In the genomic region with DNA sequence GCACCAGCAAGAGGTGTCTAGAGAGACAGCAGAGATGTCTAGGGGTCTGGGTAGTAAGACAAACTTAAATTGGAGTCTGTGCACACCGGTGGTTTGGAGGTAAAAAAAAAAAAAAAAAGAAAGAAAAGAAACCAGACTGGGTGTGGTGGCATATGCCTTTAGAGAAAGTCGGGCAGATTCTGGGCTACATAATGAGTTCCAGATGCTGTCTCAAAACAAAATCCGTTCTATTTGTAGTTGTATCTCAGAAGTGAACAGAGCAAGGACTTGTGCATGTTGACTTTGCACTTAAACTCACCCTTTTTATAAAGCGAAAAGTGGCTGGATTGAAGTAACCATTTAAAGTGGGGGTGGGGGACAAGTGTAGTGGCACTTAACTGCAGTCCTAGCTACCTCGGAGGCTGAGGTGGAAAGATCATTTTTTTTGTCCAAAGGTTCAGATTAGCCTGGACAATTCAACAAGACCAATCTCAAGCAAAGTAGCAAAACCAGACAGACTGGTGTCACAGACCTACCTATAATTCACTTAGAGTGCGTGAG, we compare ENCODE assay signal across 10 mouse cellular contexts. TPM values are rescaled to one million over a fixed set of nuclear protein-coding genes. Genes with fewer than 3 reads are reported as not detected.
DNase-seq lines count a peak whose midpoint lies in the region; ATAC-seq and TF ChIP-seq lines count a peak whose summit lies in the region.
"Had no signal": no experiment of that assay in that cellular context is flagged by ENCODE, and none has a peak within 500 bp of the region (broad histone marks: within the 10 kb centered on the region; RNA-seq: fewer than 3 reads in every experiment).

No protein-coding gene starts in this region.

- no peak overlapping the region for H3K4me2 ChIP-seq in kidney, embryonic 15.5 days
- H3K4me2 ChIP-seq in embryonic facial prominence, embryonic 12.5 days (replicated peaks) = peak overlapping the region; percentile 63; the same call in 1 of the 2 replicates
- H3K4me2 ChIP-seq in myocyte (ENCODE audit: low read depth) = peak overlapping the region; percentile 21

- H3K27me3 ChIP-seq in kidney, embryonic 15.5 days = no peaks in the 10 kb centered on the region
- no peaks in the 10 kb centered on the region for H3K27me3 ChIP-seq in embryonic facial prominence, embryonic 12.5 days
- H3K27me3 ChIP-seq in limb, embryonic 10.5 days (ENCODE audit: low read depth, poor library complexity, severe bottlenecking) = no peaks in the 10 kb centered on the region
- H3K27me3 ChIP-seq in myocyte (ENCODE audit: control insufficient read depth, insufficient read depth, insufficient read length) = no peaks in the 10 kb centered on the region
- H3K27me3 ChIP-seq: forebrain, embryonic 12.5 days; hindbrain, embryonic 15.5 days had no signal

- TF ChIP-seq POLR2A in myocyte (IDR thresholded peaks at IDR 0.05; ENCODE audit: insufficient read length, low read depth) = no peak

- H3K27ac ChIP-seq in kidney, embryonic 15.5 days = 0 out of 2 replicates have a peak overlapping the region, but pooled peaks have one; percentile 88
- H3K27ac ChIP-seq in embryonic facial prominence, embryonic 12.5 days = peak overlapping the region; percentile 67; the same call in 1 of the 2 replicates
- peak overlapping the region; percentile 30; the same call in 1 of the 2 replicates for H3K27ac ChIP-seq in limb, embryonic 10.5 days
- H3K27ac ChIP-seq: forebrain, embryonic 12.5 days; hindbrain, embryonic 15.5 days had no signal

- H3ac ChIP-seq in myocyte (ENCODE audit: control insufficient read depth, insufficient read length) = no peak overlapping the region

- peaks cover 7% of the 10 kb centered on the region for H3K36me3 ChIP-seq in kidney, embryonic 15.5 days
- peaks cover 3% of the 10 kb centered on the region; the same call in 1 of the 2 replicates for H3K36me3 ChIP-seq in embryonic facial prominence, embryonic 12.5 days
- H3K36me3 ChIP-seq in limb, embryonic 10.5 days = peaks cover 10% of the 10 kb centered on the region
- H3K36me3 ChIP-seq in myocyte (ENCODE audit: control insufficient read depth, insufficient read depth) = peaks cover 2% of the 10 kb centered on the region

- no peak for DNase-seq in kidney, postnatal 4 days
- DNase-seq in limb, embryonic 10.5 days (ENCODE audit: low spot score) = peak; percentile 28
- DNase-seq in left cerebral cortex, postnatal 10 days (ENCODE audit: extremely low spot score in 1 of 2, low spot score in 2 of 2) = no peak
- no peak for DNase-seq in natural killer cell, adult 2 months (ENCODE audit: low spot score in 2 of 2)
- DNase-seq in cerebellum, adult 8-10 months = no peak

- intact Hi-C loops in left cerebral cortex, postnatal 10 days (cut with DNase I) = no loop called here

- H3K4me1 ChIP-seq in kidney, embryonic 15.5 days = peaks cover 39% of the 10 kb centered on the region
- H3K4me1 ChIP-seq in embryonic facial prominence, embryonic 12.5 days = peaks cover 30% of the 10 kb centered on the region
- H3K4me1 ChIP-seq in limb, embryonic 10.5 days = peaks cover 45% of the 10 kb centered on the region

- H3K9me3 ChIP-seq in kidney, embryonic 15.5 days (replicated peaks) = no peaks in the 10 kb centered on the region
- no peaks in the 10 kb centered on the region for H3K9me3 ChIP-seq in embryonic facial prominence, embryonic 12.5 days
- no peaks in the 10 kb centered on the region for H3K9me3 ChIP-seq in limb, embryonic 10.5 days (replicated peaks)
- H3K9me3 ChIP-seq: forebrain, embryonic 12.5 days; hindbrain, embryonic 15.5 days had no signal

- no peak overlapping the region for H3K4me3 ChIP-seq in kidney, embryonic 15.5 days (replicated peaks)
- no peak overlapping the region for H3K4me3 ChIP-seq in embryonic facial prominence, embryonic 12.5 days
- no peak overlapping the region for H3K4me3 ChIP-seq in limb, embryonic 10.5 days
- no peak overlapping the region for H3K4me3 ChIP-seq in myocyte

- no peak for ATAC-seq in kidney, embryonic 15.5 days (replicated peaks; ENCODE audit: low FRiP score)
- ATAC-seq in embryonic facial prominence, embryonic 12.5 days (ENCODE audit: insufficient number of reproducible peaks, insufficient read depth, low FRiP score, low TSS enrichment) = no peak

- 57% methylated on average over 6 of the region's 6 CpGs for WGBS in kidney, embryonic 15.5 days
- 26% methylated on average over 6 of the region's 6 CpGs for WGBS in embryonic facial prominence, embryonic 12.5 days
- WGBS in limb, embryonic 10.5 days = 45% methylated on average over 6 of the region's 6 CpGs

- H3K79me2 ChIP-seq in myocyte (ENCODE audit: control insufficient read depth, insufficient read depth) = peaks cover 5% of the 10 kb centered on the region

- no peak overlapping the region for H3K9ac ChIP-seq in kidney, embryonic 15.5 days
- no peak overlapping the region for H3K9ac ChIP-seq in embryonic facial prominence, embryonic 12.5 days

TF ChIP-seq in myocyte, 11 proteins besides CTCF, POLR2A, EP300 and RAD21:
- no peak for TF ChIP-seq MYOD1 (IDR thresholded peaks at IDR 0.05; ENCODE audit: control insufficient read depth in 1 of 3, insufficient read length in 2 of 3, low read depth in 2 of 3)
- TF ChIP-seq MAX (IDR thresholded peaks at IDR 0.05; ENCODE audit: low read depth) = no peak
- no peak for TF ChIP-seq TCF12 (IDR thresholded peaks at IDR 0.05; ENCODE audit: insufficient read depth, poor library complexity, severe bottlenecking)
- TF ChIP-seq E2F4 (IDR thresholded peaks at IDR 0.05; ENCODE audit: insufficient read depth) = no peak
- no peak for TF ChIP-seq CEBPB (IDR thresholded peaks at IDR 0.05; ENCODE audit: insufficient read depth, poor library complexity, severe bottlenecking)
- no peak for TF ChIP-seq MYOG (IDR thresholded peaks at IDR 0.05; ENCODE audit: control insufficient read depth in 1 of 3, insufficient read depth in 1 of 3, insufficient read length in 2 of 3, low read depth in 2 of 3)
- no peak for TF ChIP-seq TCF3 (IDR thresholded peaks at IDR 0.05; ENCODE audit: insufficient read length, low read depth)
- no peak for TF ChIP-seq POLR2AphosphoS2 (IDR thresholded peaks at IDR 0.05; ENCODE audit: insufficient read length, low read depth)
- no peak for TF ChIP-seq SRF (IDR thresholded peaks at IDR 0.05; ENCODE audit: control insufficient read depth, insufficient read length, low read depth)
- no peak for TF ChIP-seq USF1 (IDR thresholded peaks at IDR 0.05; ENCODE audit: low read depth)
- TF ChIP-seq REST (IDR thresholded peaks at IDR 0.05; ENCODE audit: insufficient read depth, insufficient read length) = no peak

RNA-seq across cellular contexts. Expression of a gene that starts 0.9 kb away (rescaled TPM):
- 25.8 and 26.3 TPM in 2 replicates for polyA plus RNA-seq in kidney, embryonic 15.5 days (2015; fragmentation: Nextera tagmentation; extraction: Ambion mirVana)
- 39.2 and 41.4 TPM in 2 replicates for polyA plus RNA-seq in embryonic facial prominence, embryonic 12.5 days (2016; fragmentation: Nextera tagmentation; extraction: Ambion mirVana)
- 32.0 and 37.6 TPM in 2 replicates for polyA plus RNA-seq in limb, embryonic 10.5 days (2016; fragmentation: Nextera tagmentation; extraction: Ambion mirVana)
- polyA plus RNA-seq in myocyte (2012; fragmentation: generic; extraction: Trizol) = 9.1 TPM
- total RNA-seq in left cerebral cortex, postnatal 10 days (2021) = 10 to 100 TPM; 22.6 to 24.3 TPM

RNA-seq across cellular contexts. Expression of a gene that starts 54.5 kb away (rescaled TPM):
- polyA plus RNA-seq in kidney, embryonic 15.5 days (2015; fragmentation: Nextera tagmentation; extraction: Ambion mirVana) = 5.0 and 5.3 TPM in 2 replicates
- polyA plus RNA-seq in embryonic facial prominence, embryonic 12.5 days (2016; fragmentation: Nextera tagmentation; extraction: Ambion mirVana) = 2.5 and 4.3 TPM in 2 replicates
- 0.28 and 0.30 TPM in 2 replicates for polyA plus RNA-seq in limb, embryonic 10.5 days (2016; fragmentation: Nextera tagmentation; extraction: Ambion mirVana)
- 143 TPM for polyA plus RNA-seq in myocyte (2012; fragmentation: generic; extraction: Trizol)
- total RNA-seq in left cerebral cortex, postnatal 10 days (2021) = 1 to 10 TPM; 2.2 to 2.8 TPM

Comparison
In these comparisons a context has a peak if more than half of its experiments do, and no peak if none do; other contexts are left out.
1. H3K27ac ChIP-seq: peak in every context shown above with its lines; median percentile 88 in kidney, embryonic 15.5 days; 67 in embryonic facial prominence, embryonic 12.5 days; 30 in limb, embryonic 10.5 days.
2. RNA of a gene that starts 54.5 kb away (polyA plus RNA-seq): 143 TPM in myocyte (single experiment); 5.0 to 5.3 TPM in kidney, embryonic 15.5 days, 2.5 to 4.3 TPM in embryonic facial prominence, embryonic 12.5 days and 0.28 to 0.30 TPM in limb, embryonic 10.5 days; every median in the first group is over 10 times any median in the second.